Mouse (Mus musculus) urinary bladder, postnatal 14 days (tissue): ENCODE data around the gene Unkl.
"Not testable (repeated sequence)": the region's sequence is repeated elsewhere in the genome, so short reads cannot be mapped to it uniquely, and the experiment has no call there.

Experiments
- DNase-seq: peaks from one replicate; pipeline ENCODE4 v3.0.0; 2021; ENCODE audit warnings: low spot score

The Unkl gene

DNA sequence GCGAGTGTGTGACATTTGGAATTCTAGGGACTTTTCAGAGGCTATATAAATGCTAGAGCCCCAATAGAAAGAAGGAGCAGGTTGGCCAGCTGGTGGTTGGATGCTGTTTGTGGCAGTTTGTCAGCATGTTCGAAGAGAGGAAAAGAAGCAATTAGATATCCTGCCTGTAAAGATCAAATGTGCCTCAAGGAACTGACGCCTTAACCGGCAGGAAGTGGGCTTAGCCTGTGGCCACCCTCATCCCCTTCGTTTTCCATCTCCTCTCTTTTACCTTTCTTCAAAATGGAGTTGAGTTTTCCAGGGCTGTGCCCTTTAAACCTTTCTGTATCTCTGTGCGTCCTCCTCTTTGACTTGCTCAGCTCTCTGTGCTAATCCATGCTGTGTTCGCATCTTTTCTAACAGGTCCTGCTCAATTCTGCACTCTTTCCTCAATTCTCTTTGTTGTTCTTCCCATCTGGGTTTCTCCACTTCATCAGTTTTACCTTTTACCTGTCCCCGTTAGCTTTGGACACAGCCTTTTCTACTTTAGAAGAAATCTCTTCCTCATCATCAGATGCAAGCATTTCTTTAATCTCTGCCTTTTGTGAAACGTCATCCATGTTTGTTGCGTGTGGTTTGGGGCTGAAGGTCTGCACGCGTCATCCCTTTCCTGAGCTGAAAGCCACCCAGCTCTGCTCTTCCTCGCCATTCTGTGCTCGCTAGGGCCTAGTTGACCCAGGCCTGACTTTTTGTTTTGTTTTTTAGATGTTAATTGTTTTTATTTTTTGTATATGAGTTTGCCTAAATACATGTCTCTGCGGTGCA is 31.5 kb downstream of the Unkl start:
- DNase-seq: no peak

DNA sequence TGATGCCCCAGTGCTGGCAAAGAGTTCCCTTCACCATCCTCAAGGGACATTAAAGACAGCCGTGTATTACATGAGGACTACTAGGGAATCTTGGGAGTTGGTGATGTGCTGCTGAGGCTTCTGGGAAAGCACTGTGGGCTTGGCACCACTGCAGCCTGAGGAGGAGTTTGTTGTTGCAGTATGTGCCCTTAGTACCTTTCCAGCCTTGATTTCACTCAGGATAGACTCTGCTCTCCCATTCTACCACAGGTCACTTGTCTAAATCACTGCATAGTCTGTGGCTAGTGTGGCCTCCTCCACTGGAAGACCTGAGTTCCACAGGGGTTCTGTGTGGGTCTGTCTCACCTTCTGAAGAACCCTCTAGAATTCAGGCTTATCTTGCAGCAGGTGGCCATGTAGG is 32.5 kb downstream of the Unkl start:
- no peak for DNase-seq

DNA sequence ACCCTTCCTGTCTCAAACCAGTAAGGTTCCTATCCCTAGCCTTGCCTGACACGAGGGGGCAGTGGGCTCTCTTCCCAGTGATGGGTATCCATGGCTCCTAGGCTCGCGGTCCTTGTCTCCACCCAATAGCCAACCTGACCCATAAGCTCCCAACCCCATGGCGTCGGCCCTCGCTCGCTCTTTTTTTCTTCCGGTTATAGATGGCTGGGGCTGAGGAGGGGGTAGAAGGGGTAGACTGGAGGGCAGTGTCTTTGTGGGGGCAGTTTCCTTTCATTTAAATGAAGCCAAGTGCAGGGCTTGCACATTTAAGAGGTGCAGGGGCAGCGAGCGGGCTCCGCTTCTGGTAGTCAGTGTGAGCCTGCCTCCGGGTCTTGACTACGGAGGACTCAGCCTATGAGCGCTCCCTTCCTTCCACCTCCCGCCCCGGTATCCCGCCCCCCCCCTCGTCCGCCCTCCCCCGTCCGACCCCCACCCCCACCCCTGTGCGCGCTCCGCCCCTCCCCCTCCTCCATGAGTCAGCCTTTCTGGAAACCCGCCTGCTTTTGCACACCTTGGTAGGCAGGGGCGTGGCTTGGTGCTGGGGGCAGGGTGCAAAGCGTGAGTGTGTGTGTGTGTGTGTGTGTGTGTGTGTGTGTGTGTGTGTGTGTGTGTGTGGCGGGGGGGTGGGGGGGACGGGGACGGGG is 33.8 kb downstream of the Unkl start:
- peak; percentile 81 for DNase-seq

DNA sequence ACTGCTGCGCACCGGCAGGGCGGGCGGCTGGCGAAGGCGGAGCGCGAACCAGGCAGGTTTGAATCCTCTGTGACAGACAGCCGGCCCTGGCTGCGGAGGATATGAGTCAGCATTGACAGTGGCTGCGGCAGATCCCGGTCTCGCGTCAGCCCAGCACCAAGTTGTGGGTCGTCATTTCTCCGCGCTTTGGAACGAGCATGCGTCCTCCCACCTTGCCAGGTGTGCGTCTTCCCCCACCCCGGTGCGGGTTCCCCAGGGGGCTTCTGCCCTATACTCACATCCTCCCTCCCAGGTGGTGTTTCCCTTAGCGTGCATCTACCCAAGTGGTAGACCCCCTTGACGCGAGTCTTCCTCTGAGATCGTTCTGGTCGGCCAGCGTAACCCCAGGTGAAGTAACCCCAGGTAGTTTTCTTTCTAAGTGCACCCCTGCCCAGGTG is 34.3 kb downstream of the Unkl start:
- not testable (repeated sequence) for DNase-seq

DNA sequence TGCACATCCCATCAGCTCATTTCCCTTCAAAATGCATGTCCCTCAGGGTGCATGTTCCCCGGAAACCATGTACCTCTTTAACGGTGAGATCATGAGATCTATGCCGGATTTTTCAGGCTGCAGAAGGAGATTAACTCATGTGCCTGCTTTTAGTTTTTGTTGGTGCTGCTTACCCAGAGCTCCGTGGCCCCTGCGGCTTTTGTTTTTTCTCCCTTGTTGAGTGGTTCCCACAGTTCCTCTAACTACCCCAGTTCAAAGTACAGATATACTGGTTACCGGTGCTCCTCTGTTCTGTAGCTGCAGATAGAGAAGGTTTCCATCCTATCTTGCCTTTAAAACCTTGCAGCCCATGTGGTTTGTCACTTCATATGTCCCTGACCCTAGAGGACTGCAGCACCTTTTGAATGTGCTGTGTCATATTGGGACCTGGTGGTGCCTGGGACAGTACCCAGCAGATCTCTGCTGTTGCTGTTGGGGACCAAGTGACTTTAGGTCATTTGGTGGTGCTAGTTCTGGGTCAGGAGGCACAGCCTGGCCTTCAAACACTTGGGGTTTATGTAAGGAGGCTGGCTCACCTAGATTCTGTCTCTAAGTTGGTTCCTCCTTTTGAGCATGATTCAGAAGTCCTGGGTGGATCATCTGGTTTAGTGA is 34.9 kb downstream of the Unkl start:
- DNase-seq: no peak

DNA sequence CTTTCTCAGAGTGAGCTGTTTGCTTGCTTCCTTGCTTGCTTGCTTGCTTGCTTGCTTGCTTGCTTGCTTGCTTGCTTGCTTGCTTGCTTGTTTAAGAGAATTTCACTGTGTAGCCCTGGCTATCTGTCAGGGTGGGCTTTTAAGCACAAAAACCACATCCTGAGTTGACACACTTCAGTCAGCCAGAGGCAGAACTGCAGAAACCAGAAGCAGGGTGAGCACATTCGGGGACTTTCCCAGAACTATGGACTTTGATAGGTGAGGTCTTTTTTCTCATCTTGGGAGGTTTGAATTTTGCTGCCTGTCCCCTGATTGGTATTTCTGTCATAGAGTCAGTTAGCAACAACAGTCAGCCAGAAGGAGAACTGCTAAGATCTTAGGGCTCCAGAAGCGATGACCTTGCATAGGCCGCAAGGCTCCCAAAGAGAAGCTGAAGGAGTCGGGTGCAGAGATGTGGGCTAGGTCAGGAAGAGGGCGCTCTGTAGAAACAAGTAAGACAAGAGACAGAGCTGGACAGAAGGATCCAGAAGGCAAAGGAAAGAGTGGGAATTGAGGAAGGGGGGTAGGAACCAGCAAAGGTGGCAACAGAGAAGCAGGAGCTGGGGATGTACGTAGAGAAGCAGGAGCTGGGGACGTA is 36.5 kb downstream of the Unkl start:
- no peak for DNase-seq

DNA sequence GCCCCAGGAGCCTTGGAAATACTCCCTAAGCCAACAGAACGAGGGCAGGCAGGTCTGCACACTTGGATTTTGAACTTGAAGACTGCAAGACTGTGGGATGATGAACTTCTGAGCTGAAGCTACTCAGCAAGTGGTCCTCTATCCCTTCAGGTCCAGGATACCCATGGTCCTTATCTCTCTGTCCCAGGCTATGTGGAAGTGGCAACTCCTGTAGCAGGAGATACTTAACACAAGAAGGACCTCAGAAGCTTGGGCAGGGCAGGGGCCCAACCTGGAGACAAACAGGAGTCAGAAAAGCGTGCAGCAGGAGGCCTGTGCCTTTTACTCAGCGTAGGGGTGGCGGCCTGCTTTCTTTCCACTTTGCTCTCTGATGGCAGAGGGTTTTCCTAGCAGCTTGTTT is 37.5 kb downstream of the Unkl start:
- no peak for DNase-seq

DNA sequence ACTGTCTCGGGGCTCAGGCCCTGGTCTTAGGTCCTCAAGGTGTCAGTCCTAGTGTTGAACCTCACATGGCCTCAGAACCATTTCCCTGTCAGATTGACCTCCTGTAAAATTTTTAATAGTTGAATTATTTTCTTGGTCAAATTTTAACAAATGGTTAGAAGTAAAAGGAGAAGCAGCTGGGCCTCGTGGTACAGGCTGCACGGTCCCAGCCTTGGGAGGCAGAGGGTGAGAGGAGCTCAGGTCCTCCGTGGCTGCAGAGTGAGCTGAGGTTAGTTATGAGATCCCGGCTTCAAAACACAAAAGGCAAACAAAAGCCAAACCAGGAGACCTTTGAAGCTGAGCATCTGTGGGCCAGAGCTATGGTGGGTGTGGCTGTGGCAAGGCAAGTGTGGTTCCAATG is 39.8 kb downstream of the Unkl start:
- no peak for DNase-seq

DNA sequence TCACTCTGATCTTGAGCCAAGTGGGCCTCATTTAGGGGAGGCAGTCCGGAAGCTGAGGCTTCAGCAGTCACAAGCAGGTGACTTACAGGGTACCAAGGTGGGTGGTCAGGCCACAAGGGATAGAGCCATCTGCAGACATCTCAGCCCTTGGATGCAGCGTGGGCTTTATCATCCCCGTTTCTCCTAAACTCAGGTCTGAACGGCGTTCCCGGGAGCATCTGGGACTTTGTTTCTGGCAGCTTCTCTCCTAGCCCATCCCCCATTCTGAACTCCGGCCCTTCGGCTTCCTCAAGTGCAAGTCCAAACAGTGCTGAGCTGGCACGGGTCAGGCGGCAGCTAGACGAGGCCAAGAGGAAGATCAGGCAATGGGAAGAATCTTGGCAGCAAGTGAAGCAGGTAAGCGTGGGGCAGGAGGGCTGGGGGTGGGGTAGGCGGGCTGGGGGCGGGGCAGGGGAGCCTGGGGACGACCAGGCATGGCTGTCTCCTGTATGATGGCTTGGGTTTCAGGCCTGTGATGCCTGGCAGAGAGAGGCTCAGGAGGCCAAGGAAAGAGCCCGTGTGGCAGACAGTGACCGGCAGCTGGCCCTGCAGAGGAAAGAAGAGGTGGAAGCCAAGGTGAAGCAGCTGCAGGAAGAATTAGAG is 41.9 kb downstream of the Unkl start:
- DNase-seq: not testable (repeated sequence)

DNA sequence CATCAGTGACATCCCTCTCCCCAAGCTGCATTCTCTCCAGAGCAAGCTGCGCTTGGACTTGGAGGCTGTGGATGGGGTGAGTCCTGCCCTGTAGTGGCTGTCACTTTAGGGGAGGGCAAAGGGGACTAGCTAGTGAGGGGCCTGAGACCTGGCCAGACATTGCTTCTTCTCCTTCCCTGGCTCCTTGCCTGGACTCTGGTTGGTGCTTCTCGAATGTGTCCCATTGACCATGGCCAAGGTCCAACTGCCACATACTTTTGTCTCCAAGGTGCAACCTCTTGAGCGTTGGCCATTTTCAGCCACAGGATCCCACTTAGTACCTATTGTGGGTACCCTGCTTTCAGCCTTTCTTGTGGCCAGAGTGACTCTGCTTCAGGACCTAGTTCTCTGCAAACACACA is 42.5 kb downstream of the Unkl start:
- no peak for DNase-seq

DNA sequence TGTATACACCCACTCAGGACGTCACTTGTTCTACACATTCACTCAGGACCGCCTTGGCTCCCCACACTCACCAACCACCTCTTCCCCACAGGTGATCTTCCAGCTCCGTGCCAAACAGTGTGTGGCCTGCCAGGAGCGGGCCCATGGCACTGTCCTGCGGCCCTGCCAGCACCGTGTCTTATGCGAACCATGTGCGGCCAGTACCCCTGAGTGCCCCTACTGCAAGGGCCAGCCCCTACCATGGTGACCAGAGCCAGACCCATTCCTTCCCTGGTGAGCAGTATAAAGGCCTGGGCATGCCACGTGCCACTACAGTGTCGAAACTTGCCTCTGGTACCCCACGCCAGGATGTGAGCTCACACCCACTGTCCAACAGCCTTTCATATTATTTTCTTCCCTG is 43.4 kb downstream of the Unkl start:
- DNase-seq: not testable (repeated sequence)

DNA sequence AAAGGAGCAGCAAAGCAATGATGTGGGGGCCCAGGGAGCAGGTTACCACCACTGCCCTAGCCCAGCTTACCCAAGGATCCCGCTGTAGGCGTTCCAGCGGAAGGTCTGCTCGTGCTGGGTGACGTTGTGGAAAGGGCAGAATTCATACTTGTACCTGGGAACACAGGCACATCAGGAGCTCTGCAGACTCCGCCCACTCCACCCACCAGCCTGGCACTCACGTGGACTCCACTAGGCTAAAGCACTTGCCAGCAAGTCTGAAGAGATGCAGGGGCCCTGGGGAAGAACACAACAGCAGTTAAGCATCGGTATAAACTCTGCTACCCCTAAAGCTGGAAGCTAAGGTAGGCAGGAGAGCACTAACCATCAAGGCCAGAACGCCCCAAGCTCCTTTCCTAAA is 47.4 kb downstream of the Unkl start:
- DNase-seq: no peak

DNA sequence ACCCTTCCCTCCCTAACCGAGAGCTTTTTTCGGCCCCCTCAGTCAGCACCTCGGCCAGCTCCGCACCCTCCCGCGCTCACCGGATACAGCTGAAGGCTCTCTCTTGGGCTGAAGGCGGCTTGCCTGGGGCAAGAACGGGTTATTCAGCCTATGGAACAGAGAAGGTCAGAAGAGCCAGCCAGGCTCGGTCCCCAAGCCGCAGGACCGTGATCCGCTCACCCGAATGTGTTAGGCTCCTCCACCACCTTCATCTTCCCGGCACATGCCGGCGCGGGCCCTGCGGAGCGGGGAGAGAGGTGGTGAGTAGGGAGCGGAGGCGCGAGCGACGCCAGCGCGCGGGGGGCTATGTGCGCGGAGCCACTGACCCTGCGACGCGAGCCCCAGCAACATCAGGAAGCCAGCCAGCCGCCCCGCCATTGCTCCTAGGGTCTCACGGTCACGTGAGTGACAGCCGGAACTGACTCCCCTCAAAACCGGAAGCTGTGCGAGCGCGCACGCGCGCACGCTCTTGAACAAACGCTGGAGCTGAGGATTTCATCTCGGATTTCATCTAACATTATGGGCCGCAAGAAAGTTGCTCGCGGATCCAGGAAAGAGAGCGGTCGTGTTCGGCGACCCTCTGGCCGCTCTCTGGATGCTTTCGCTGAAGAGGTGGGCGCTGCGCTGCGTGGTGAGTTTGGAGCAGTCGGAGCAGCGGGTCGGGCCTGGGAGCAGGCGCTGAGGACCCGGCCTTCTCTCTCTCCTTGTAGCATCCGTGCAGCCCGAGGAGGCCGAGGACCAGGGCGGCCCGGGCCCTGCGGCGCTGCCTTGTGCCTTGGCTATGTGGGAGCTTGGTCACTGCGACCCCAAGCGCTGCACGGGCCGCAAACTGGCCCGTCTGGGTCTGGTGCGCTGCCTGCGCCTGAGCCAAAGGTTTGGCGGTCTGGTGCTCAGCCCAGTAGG is 51.8 kb downstream of the Unkl start, which contains the start of the genes Gnptg and Tsr3:
Gene Gnptg (minus strand): TSS at position 430 of the 942 bp plus-strand sequence.
Gene Tsr3 (plus strand): TSS at position 476 of the 942 bp plus-strand sequence.
- DNase-seq: peak; percentile 87

DNA sequence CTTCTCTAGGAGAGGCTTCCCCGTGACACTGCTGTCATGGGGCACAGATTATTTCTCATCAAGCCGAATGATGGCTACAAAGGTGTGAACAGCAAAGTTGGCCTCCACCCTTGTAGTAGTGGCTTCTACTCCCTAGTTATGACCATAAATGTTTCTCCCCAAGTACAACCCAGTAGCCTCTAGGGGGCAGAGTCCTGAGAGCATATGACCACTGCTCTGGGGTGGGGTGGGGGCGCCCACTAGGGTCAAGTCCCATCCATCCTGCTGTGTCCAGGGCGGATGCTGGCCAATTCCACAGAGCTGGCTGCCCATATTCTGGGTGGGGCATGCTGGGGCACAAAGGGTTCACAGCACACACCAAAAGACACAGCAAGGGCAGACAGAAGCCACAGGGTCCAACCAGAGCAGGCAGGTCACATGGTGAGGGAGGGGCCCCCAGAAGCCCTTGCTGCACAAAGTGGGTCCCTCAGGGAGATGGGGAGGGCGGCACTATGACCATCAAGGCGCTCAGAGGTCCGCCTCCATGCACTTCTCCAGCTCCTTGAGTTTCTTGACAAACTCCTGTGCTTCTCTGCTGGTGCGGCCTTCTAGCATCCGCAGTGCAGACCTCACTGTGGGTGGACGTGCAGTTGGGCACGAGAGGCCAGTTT is 55.1 kb downstream of the Unkl start:
- no peak for DNase-seq

DNA sequence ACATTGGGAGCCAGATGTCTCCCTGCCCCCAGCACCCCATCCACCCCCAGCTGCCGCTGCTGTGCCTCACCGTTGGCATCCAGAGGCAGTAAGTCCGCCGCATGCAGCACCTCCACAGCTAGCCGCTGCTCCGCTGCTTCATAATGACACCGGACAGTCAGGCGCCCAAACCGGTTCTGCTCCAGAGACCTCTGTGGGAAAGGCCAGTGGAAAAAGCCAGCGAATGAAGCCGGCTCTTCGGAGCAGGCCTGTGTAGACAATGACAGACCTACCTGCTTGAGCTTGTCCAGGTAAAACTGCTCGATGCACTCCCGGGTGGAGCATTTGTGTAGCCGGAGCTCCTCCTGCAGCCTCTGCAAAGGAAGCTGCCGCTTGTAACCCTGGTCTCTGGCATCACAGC is 56.0 kb downstream of the Unkl start:
- peak; percentile 86 for DNase-seq

DNA sequence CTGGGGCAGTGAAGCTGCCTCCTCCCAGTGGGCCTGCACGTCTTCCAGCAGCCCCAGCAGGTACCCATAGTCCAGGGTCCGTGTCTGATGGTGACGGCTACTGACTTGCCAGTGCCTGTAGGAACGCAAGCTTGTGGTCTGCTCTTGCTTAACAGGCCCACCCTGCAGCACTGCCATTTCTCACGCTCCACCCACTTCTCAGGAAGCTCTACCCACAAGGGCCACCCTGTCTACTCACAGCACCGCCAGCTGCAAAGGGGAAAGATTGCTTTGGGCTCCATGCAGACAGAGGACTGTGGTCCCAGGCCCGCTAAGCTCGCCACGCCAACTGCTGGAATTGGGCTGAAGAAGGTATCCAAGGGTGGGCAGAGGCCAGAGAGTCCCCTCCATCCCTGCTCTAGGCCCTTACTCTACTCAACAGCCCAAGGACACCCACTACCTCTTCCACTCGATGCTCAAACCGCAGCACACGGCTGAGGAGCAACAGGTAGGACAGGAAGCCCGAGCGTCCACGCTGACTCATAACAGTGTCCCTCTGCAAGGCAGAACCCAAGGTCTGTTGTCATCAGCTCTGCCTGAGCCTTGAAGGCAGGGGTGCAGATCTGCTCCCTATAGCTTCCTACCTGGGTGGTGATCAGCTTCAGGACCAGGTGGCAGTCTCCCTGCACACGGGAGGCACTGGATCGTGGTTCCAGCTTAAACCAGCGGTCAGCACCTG is 60.0 kb downstream of the Unkl start:
- no peak for DNase-seq

DNA sequence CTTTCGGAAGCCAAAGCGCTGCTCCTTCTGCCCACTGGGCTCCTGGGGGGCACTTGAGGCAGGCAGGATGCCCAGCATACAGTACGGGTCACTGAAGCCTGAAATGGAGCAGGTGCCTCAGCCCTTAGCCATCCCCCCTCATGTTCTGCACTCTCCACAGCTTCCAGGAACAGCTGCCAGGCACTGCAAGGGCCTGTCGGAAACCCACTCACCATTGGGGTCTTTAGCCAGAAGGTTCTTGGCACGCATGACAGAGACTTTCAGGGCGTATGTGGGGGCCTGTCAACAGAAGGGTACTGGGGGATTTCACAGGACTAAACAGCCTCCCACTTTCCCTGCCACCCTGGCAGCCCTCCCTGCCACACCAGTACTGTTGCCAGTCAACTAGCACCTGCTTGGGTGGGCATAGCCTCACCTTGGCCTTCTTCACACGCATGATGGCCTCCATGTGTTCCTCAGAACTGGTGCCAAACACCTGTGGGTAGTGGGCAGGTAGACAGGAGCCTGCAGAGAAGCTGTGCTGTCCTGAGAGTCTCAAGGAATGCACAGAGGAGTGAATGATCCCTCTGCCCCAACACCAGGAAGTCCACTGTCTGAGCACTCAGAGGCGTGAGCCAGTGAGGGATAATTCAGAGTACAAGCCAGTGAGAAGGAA is 62.1 kb downstream of the Unkl start:
- DNase-seq: no peak

DNA sequence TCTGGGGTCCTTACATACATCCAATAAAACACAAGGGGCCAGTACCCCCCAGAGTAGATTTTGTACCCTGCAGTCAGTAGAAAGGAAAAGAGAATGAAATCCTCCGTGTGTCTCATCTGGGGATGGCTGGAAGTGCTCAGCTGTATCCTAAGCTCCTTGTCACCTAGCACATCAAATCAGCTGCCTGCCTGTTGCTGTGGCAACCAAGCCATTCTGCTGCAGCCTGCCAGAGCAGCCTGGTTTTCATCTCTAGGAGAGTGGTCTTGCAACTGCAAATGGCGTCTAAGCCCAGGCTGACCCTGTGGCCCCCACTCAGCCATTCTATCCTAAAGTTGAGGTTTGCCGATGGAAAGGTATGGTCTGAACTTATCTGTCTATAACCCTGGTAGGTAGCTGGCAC is 64.4 kb downstream of the Unkl start:
- no peak for DNase-seq

DNA sequence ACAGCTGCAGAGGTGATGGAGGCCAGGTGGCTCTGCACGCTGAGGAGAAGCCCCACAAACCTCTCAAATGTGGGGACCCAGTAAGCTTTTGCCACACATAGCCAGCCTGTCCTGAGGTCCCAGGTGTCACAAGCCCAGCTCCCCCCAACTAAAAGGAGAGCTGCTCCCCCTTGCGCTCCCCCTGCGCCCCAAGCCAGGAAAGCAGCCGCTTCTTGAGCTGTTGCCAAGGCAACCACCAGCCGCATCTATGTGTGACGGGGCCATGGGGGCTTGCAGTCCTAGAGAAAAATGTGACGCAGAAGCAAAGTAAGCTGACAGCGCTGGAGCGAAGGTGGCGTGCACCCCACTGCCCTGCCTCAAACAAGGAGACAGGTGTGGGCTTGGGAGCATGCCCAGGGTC is 65.6 kb downstream of the Unkl start:
- no peak for DNase-seq
